Mouse (Mus musculus) intestine, embryonic 14.5 days (tissue): Measurements from ENCODE around the gene Tmem212. TPM values are rescaled to one million over a fixed set of nuclear protein-coding genes. Genes with fewer than 3 reads are reported as not detected.

ENCODE experiments used
- ATAC-seq: fragments of 200-750 bp; cut with Nextera tagmentation; replicated peaks from 2 replicates; pipeline ENCODE4 v1.8.0; 2017; ENCODE audit warnings: low read depth, moderate number of reproducible peaks, moderate TSS enrichment, moderate library complexity; ENCODE audit not compliant: low FRiP score, low TSS enrichment
- DNase-seq: peaks from one replicate; pipeline ENCODE4 v3.0.0-alpha.2; 2018; ENCODE audit warnings: low spot score
- H3K27ac ChIP-seq: fragments of 300-500 bp; sonication (generic); 2 replicates; pipeline ENCODE4 v1.5.1; 2014; ENCODE audit warnings: low read depth, mild to moderate bottlenecking, control low read depth
- H3K27me3 ChIP-seq: fragments of 300-500 bp; sonication (generic); replicated peaks from 2 replicates; pipeline ENCODE4 v1.6.1; 2014; ENCODE audit warnings: low read length, control low read depth; ENCODE audit not compliant: control insufficient read depth, insufficient read depth
- H3K36me3 ChIP-seq: fragments of 300-500 bp; sonication (generic); 2 replicates; pipeline ENCODE4 v1.6.1; 2014; ENCODE audit warnings: low read length, control low read depth; ENCODE audit not compliant: control insufficient read depth, insufficient read depth
- H3K4me1 ChIP-seq: fragments of 300-500 bp; sonication (generic); replicated peaks from 2 replicates; pipeline ENCODE4 v1.6.1; 2014; ENCODE audit warnings: low read length, control low read depth, mixed read lengths; ENCODE audit not compliant: control insufficient read depth, insufficient read depth
- H3K4me2 ChIP-seq: fragments of 300-500 bp; sonication (generic); 2 replicates; pipeline ENCODE4 v1.6.1; 2014; ENCODE audit warnings: low read length
- H3K4me3 ChIP-seq: fragments of 300-500 bp; sonication (generic); 2 replicates; pipeline ENCODE4 v1.5.1; 2014; ENCODE audit warnings: low read depth, low read length, control low read depth, mixed read lengths
- H3K9ac ChIP-seq: fragments of 300-500 bp; sonication (generic); 2 replicates; pipeline ENCODE4 v1.6.1; 2014; ENCODE audit warnings: mild to moderate bottlenecking, low read length
- H3K9me3 ChIP-seq: fragments of 300-500 bp; sonication (generic); 2 replicates; pipeline ENCODE4 v1.6.1; 2016; ENCODE audit warnings: low read length, control low read depth; ENCODE audit not compliant: control insufficient read depth
- WGBS: fragments of 180-500 bp; shearing (Covaris S2); extraction: QIAGEN DNeasy Blood & Tissue Kit; methylation state at CpG from one replicate; pipeline ENCODE4 v1.1.7; 2014; 5-methylcytosine and 5-hydroxymethylcytosine counted together
- polyA plus RNA-seq: library from polyadenylated mRNA; unstranded; fragments of >200 nt; fragmentation: Nextera tagmentation; extraction: Ambion mirVana; gene quantifications from 2 replicates; pipeline ENCODE4 v1.2.1, GENCODE M21; 2014

The Tmem212 gene
- polyA plus RNA-seq, 1 experiment from 2014 or later, result not detected

DNA sequence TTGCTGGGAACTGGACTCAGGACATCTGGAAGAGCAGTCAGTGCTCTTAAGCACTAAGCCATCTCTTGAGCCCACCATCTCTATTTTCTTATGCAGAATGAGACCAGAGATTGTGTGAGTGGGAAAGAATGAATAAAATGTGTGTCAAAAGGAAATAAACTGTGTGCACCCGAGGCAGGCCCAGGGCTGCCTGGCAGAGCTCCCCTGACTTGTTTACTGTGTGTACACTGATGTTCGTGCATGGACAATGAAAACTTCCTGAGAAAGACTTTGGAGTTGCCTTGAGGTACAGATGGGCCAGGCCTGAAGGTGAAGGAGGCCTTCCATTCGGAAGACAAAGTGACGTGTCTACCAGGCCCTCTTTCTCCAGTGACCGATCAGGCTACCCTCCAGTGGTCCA lies 36.2 kb upstream of the Tmem212 start:
- Histone ChIP-seq H3K9me3 (no peaks in the 10 kb centered on the region), H3K4me2 (no peak overlapping the region), H3K27me3 (no peaks in the 10 kb centered on the region), H3K27ac (no peak overlapping the region), H3K4me3 (no peak overlapping the region), H3K36me3 (no peaks in the 10 kb centered on the region), H3K9ac (no peak overlapping the region), H3K4me1 (no peaks in the 10 kb centered on the region)
- ATAC-seq (no peak), DNase-seq (peak; percentile 38)
- 78% methylated on average over 5 of the region's 5 CpGs for WGBS

DNA sequence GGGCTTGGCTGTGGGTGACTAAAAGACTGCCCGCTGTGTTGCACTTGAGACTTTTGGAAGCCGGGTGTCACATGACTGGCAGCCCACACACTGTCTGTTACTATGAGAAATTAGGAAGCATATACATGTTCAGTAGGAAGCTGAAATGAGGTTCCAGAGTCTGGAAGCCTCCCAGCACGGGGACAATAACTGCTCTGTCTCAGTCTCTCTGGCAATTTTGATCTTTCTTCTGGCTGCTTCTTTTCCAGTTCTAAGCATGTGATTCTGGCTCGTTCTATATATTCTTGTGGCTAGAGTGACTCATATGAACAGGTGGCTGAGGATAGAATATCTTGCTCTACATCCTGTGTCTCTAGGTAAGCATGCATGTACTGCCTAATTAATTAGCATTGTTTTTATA lies 33.1 kb upstream of the Tmem212 start:
- H3K27me3 ChIP-seq, result no peaks in the 10 kb centered on the region
- H3K4me1 ChIP-seq, result no peaks in the 10 kb centered on the region
- H3K4me2 ChIP-seq, result no peak overlapping the region
- no peak overlapping the region for H3K9ac ChIP-seq
- DNase-seq (no peak), ATAC-seq (no peak)
- no peaks in the 10 kb centered on the region for H3K36me3 ChIP-seq
- H3K9me3 ChIP-seq, result no peaks in the 10 kb centered on the region
- no peak overlapping the region for H3K4me3 ChIP-seq
- no peak overlapping the region for H3K27ac ChIP-seq
- WGBS, result 87% methylated on average over 4 of the region's 4 CpGs

DNA sequence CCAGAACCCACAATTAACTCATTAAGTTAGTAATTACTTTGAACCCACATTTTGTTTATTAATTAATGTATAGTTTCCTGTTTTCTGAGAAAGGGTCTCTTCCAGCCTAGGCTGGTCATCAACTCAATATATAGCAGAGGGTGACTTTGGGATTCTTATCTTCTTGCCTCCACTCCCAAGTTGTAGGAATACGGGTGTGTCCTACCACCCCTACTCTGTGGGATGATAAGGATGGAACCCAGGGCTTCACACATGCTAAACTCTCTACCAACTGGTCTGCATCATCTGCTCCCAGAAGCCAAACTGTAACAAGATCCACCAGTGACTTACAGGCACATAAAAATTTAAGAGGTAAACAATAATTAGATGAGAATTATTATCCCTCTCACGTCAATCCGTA lies 27.9 kb upstream of the Tmem212 start:
- Histone ChIP-seq H3K27ac (no peak overlapping the region), H3K27me3 (no peaks in the 10 kb centered on the region), H3K4me1 (no peaks in the 10 kb centered on the region), H3K4me3 (no peak overlapping the region), H3K4me2 (no peak overlapping the region), H3K36me3 (no peaks in the 10 kb centered on the region), H3K9ac (no peak overlapping the region), H3K9me3 (peaks cover 3% of the 10 kb centered on the region)
- WGBS, result 75% methylated on average over 3 of the region's 3 CpGs
- ATAC-seq (no peak), DNase-seq (peak; percentile 39)

DNA sequence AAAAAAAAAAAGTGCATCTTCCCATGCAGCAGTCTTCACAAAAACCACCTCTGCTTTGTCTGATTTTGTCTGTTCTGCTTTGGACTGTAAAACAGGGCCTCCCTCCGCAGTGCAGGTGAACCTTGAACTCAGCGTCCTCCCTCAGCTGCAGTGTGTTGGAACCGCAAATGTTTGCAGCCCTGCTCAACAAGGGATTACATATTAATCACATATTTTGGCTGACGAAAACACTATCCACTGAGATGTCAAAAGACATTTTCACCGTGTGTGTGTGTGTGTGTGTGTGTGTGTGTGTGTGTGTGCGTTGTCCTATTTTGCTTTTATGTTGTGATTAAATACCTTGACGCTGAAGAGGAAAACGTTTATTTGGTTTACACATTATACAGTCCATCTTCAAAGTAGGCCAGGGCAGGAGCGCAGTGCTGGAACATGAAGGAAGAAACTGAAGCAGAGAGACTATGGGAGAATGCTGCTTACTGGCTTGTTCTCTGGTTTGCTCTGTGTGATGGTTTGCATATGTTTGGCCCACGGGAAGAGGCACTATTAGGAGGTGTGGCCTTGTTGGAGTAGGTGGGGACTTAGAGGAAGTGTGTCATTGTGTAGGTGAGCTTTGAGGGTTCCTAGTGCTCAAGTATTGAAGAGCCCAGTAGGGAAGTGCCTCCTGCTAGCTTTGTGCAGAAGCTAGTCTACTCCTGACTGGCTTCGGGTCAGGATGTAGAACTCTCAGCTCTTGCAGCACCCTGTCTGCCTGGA lies 25.3 kb upstream of the Tmem212 start:
- no peak overlapping the region for H3K4me2 ChIP-seq
- 88% methylated on average over 11 of the region's 11 CpGs for WGBS
- peaks cover 10% of the 10 kb centered on the region for H3K9me3 ChIP-seq
- H3K27ac ChIP-seq, result no peak overlapping the region
- H3K27me3 ChIP-seq, result no peaks in the 10 kb centered on the region
- ATAC-seq (no peak), DNase-seq (no peak)
- H3K4me3 ChIP-seq, result no peak overlapping the region
- no peaks in the 10 kb centered on the region for H3K4me1 ChIP-seq
- no peaks in the 10 kb centered on the region for H3K36me3 ChIP-seq
- H3K9ac ChIP-seq, result no peak overlapping the region

DNA sequence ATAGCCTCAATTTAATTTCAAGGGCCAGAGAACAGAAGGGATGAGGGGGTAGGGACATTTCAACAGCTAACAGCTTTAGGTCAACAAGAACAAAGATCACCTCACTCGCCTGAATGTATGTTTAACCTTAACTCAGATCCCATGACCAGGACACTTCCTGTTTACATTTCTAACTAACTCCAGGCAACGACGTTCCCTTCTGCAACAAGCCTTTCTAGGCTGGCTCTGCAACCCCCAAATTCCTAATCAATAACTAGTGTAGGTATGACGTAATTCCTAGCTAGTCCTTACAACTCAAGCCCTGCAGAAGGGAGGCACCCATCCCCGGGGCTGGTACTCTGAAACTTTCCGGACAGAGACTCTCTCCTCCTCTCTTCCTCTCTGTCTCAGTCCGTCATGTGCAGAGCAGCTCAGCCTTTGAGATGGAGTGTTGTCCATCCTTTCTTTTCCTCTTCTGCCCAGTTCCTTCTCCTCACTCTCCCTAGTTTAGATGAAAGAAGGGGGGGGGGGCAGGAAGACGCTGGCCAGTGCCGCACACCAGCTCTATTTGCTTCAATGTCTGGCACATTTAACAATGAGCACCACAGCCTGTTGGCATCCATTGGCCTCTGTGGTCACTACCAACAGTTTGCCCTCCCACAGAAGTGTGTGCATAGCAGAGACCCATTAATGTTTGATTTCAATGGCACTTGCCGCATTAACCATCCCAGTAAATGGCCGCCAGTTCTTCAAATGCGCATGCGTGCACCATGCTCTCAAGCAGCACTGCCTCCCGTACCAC lies 22.7 kb upstream of the Tmem212 start:
- 80% methylated on average over 14 of the region's 14 CpGs for WGBS
- H3K9me3 ChIP-seq, result peaks cover 10% of the 10 kb centered on the region
- H3K4me3 ChIP-seq, result no peak overlapping the region
- no peaks in the 10 kb centered on the region for H3K36me3 ChIP-seq
- H3K27ac ChIP-seq, result no peak overlapping the region
- no peaks in the 10 kb centered on the region for H3K27me3 ChIP-seq
- H3K4me2 ChIP-seq, result no peak overlapping the region
- ATAC-seq (no peak), DNase-seq (no peak)
- H3K9ac ChIP-seq, result no peak overlapping the region
- no peaks in the 10 kb centered on the region for H3K4me1 ChIP-seq

DNA sequence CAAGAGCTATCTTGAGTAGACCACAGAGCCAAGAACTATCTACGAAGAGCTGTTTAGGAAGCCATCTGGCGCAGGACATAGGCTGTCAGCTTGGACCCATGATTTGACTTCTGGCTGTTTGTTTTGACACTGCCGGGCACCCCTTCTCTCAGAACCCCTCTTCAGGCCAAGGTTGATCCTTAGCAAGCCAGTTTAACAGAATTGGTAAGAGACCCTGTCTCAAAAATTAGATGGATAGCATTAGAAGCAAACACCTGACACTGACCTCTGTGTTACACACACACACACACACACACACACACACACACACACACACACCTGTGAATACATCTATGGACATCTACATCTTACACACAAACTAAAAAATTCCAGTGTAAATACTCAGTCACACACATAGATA lies 12.8 kb upstream of the Tmem212 start:
- ATAC-seq, result no peak
- H3K4me2 ChIP-seq, result no peak overlapping the region
- 91% methylated on average over 3 of the region's 3 CpGs for WGBS
- H3K4me3 ChIP-seq, result no peak overlapping the region
- no peaks in the 10 kb centered on the region for H3K36me3 ChIP-seq
- 0 out of 2 replicates have a peak, but pooled peaks cover 5% of the 10 kb centered on the region for H3K4me1 ChIP-seq
- H3K9me3 ChIP-seq, result 0 out of 2 replicates have a peak, but pooled peaks cover 5% of the 10 kb centered on the region
- no peak overlapping the region for H3K9ac ChIP-seq
- no peak for DNase-seq
- H3K27me3 ChIP-seq, result no peaks in the 10 kb centered on the region
- no peak overlapping the region for H3K27ac ChIP-seq

DNA sequence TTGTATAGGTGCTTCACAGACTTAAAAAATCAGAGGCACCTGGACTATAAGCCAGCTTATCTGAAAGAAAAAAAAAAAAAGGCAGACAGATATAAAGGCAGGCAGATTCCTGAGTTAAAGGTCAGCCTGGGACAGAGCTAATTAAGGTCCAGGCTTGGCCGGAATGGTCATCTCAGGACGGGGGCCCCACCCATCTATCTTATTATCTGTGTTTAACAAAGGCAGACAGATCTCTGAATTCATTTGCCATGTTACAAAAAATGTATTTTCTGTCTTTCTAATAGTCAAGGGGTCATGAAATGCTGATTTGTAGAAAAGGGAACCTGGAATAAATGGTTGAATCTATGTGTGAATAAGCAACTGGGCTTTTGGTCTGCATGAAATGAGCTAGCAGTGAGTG lies 12.1 kb upstream of the Tmem212 start:
- Histone ChIP-seq H3K9ac (no peak overlapping the region), H3K4me3 (no peak overlapping the region), H3K27me3 (no peaks in the 10 kb centered on the region), H3K27ac (no peak overlapping the region), H3K4me1 (0 out of 2 replicates have a peak, but pooled peaks cover 5% of the 10 kb centered on the region), H3K9me3 (0 out of 2 replicates have a peak, but pooled peaks cover 5% of the 10 kb centered on the region), H3K4me2 (no peak overlapping the region), H3K36me3 (no peaks in the 10 kb centered on the region)
- no peak for DNase-seq
- no peak for ATAC-seq
- 75% methylated on average over 2 of the region's 2 CpGs for WGBS

DNA sequence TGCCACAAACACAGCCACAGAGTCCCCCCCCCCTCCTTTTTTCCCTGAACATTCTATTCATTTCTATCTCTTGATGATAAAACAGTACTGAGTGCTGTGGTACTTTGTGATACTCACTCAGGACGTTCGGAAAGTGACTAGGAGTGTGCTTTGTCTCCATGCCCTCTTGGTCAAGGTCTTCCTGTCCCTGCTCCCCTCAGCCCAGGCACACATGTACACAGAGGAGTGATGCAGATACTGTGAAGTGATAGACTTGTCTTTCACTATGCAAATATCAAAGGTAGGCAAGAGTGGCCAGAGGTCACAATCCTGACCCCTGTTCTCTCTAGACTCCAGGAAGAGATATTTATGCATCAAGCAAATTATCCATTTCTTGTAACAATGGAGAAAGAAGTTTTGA lies 11.1 kb upstream of the Tmem212 start:
- Histone ChIP-seq H3K9me3 (0 out of 2 replicates have a peak, but pooled peaks cover 5% of the 10 kb centered on the region), H3K4me1 (0 out of 2 replicates have a peak, but pooled peaks cover 5% of the 10 kb centered on the region), H3K27me3 (no peaks in the 10 kb centered on the region), H3K27ac (no peak overlapping the region), H3K36me3 (no peaks in the 10 kb centered on the region), H3K9ac (no peak overlapping the region), H3K4me2 (no peak overlapping the region), H3K4me3 (no peak overlapping the region)
- DNase-seq (no peak), ATAC-seq (no peak)
- WGBS, result 71% methylated on average over 2 of the region's 2 CpGs
